Mouse (Mus musculus) CH12.LX (cell line): Measurements from ENCODE around the gene Il6ra. TPM values are rescaled to one million over a fixed set of nuclear protein-coding genes. Genes with fewer than 3 reads are reported as not detected.

Experiments used
- DNase-seq: peaks from one replicate; pipeline ENCODE4 v3.0.0-alpha.2; 2013; ENCODE audit errors: extremely low read depth
- H3K27ac ChIP-seq: 2 replicates; pipeline ENCODE4 v1.5.1; 2012; ENCODE audit warnings: low read depth, mild to moderate bottlenecking, control low read depth, moderate library complexity; ENCODE audit not compliant: insufficient read depth
- H3K27me3 ChIP-seq: replicated peaks from 2 replicates; pipeline ENCODE3; 2012; ENCODE audit warnings: inconsistent platforms
- H3K36me3 ChIP-seq, 2 experiments: replicated peaks in 1 of 2; 2 replicates each; pipeline versions ENCODE3 to v1.6.1; 2012; ENCODE audit warnings: inconsistent platforms in 1 of 2, low read length in 1 of 2, mild to moderate bottlenecking in 1 of 2, mixed read lengths in 1 of 2, moderate library complexity in 1 of 2; ENCODE audit not compliant: control insufficient read depth in 1 of 2, insufficient read depth in 1 of 2
- H3K4me1 ChIP-seq, 2 experiments: 2 replicates each; pipeline ENCODE4 v1.6.1; 2012; ENCODE audit warnings: inconsistent platforms in 1 of 2, moderate library complexity in 1 of 2; ENCODE audit not compliant: insufficient read depth in 2 of 2, control insufficient read depth in 1 of 2
- H3K4me2 ChIP-seq: 2 replicates; pipeline ENCODE4 v1.6.1; 2012; ENCODE audit warnings: low read depth, mild to moderate bottlenecking, control low read depth; ENCODE audit not compliant: poor library complexity, insufficient read depth, severe bottlenecking
- H3K4me3 ChIP-seq, 3 experiments: fragments of 150-350 bp in 1 of 3; sonication (generic) in 1 of 3; replicated peaks in 1 of 3; 2 replicates each; pipeline versions ENCODE3 to v1.5.1; 2011 to 2012; ENCODE audit warnings: low read depth in 2 of 3, low read length in 2 of 3, mild to moderate bottlenecking in 2 of 3, moderate library complexity in 2 of 3, control low read depth in 1 of 3, improper control_type of control experiment in 1 of 3, inconsistent platforms in 1 of 3, mixed read lengths in 1 of 3; ENCODE audit not compliant: poor library complexity in 1 of 3
- H3K79me2 ChIP-seq: replicated peaks from 2 replicates; pipeline ENCODE4 v1.6.1; 2012; ENCODE audit warnings: mild to moderate bottlenecking, moderate library complexity; ENCODE audit not compliant: control insufficient read depth, poor library complexity, insufficient read depth, severe bottlenecking; ENCODE audit errors: extremely low read depth
- H3K9ac ChIP-seq: 2 replicates; pipeline ENCODE4 v1.6.1; 2012; ENCODE audit warnings: low read depth, mild to moderate bottlenecking, control low read depth, moderate library complexity; ENCODE audit not compliant: insufficient read depth
- H3K9me3 ChIP-seq: replicated peaks from 2 replicates; pipeline ENCODE3; 2012; ENCODE audit warnings: low read length, inconsistent platforms, mixed read lengths
- BHLHE40 ChIP-seq: IDR thresholded peaks from 2 replicates; pipeline ENCODE4 v1.6.1; 2011; ENCODE audit warnings: mild to moderate bottlenecking, low read depth, low read length, improper control_type of control experiment
- CHD1 ChIP-seq: IDR thresholded peaks from 2 replicates; pipeline ENCODE4 v1.6.1; 2012; ENCODE audit warnings: low read depth, low read length, improper control_type of control experiment, inconsistent platforms
- CHD2 ChIP-seq: IDR thresholded peaks from 2 replicates; pipeline ENCODE4 v1.6.1; 2011; ENCODE audit warnings: low read length, improper control_type of control experiment
- E2F4 ChIP-seq: IDR thresholded peaks from 2 replicates; pipeline ENCODE4 v1.6.1; 2011; ENCODE audit warnings: low read depth, low read length, improper control_type of control experiment; ENCODE audit not compliant: insufficient replicate concordance
- ELF1 ChIP-seq: IDR thresholded peaks from 2 replicates; pipeline ENCODE4 v1.6.1; 2014; ENCODE audit warnings: low read depth, mild to moderate bottlenecking, inconsistent platforms, low read length, improper control_type of control experiment
- EP300 ChIP-seq: IDR thresholded peaks from 2 replicates; pipeline ENCODE4 v1.6.1; 2011; ENCODE audit warnings: low read length, improper control_type of control experiment
- ETS1 ChIP-seq: conservative IDR thresholded peaks from 2 replicates; pipeline ENCODE4 v1.6.1; 2012; ENCODE audit warnings: low read depth, mild to moderate bottlenecking, inconsistent platforms, low read length, improper control_type of control experiment, moderate library complexity
- IRF4 ChIP-seq: IDR thresholded peaks from 2 replicates; pipeline ENCODE4 v1.6.1; 2014; ENCODE audit warnings: low read depth, mild to moderate bottlenecking, inconsistent platforms, low read length, improper control_type of control experiment
- JUN ChIP-seq: IDR thresholded peaks from 2 replicates; pipeline ENCODE4 v1.6.1; 2011; ENCODE audit warnings: low read depth, mild to moderate bottlenecking, low read length, improper control_type of control experiment, moderate library complexity; ENCODE audit not compliant: insufficient read depth
- JUND ChIP-seq: conservative IDR thresholded peaks from 2 replicates; pipeline ENCODE4 v1.6.1; 2011; ENCODE audit warnings: low read depth, low read length, improper control_type of control experiment
- KAT2A ChIP-seq: IDR thresholded peaks from 2 replicates; pipeline ENCODE4 v1.6.1; 2012; ENCODE audit warnings: low read length, improper control_type of control experiment, inconsistent platforms; ENCODE audit not compliant: insufficient replicate concordance
- MAFK ChIP-seq: IDR thresholded peaks from 2 replicates; pipeline ENCODE4 v1.6.1; 2011; ENCODE audit warnings: low read length, improper control_type of control experiment; ENCODE audit not compliant: insufficient replicate concordance
- MAX ChIP-seq: IDR thresholded peaks from 2 replicates; pipeline ENCODE4 v1.6.1; 2011; ENCODE audit warnings: low read length, improper control_type of control experiment
- MAZ ChIP-seq: IDR thresholded peaks from 2 replicates; pipeline ENCODE4 v1.6.1; 2012; ENCODE audit warnings: low read depth, mild to moderate bottlenecking, inconsistent platforms, low read length, improper control_type of control experiment, moderate library complexity
- MEF2A ChIP-seq: IDR thresholded peaks from 2 replicates; pipeline ENCODE4 v1.6.1; 2014; ENCODE audit warnings: low read depth, mild to moderate bottlenecking, inconsistent platforms, low read length, improper control_type of control experiment, borderline replicate concordance
- MXI1 ChIP-seq: IDR thresholded peaks from 2 replicates; pipeline ENCODE4 v1.6.1; 2011; ENCODE audit warnings: mild to moderate bottlenecking, low read depth, low read length, improper control_type of control experiment
- MYC ChIP-seq: IDR thresholded peaks from 2 replicates; pipeline ENCODE4 v1.6.1; 2011; ENCODE audit warnings: low read depth, mild to moderate bottlenecking, improper control_type of control experiment, low read length
- NELFE ChIP-seq: IDR thresholded peaks from 2 replicates; pipeline ENCODE4 v1.6.1; 2011; ENCODE audit warnings: low read depth, low read length, improper control_type of control experiment
- NRF1 ChIP-seq: IDR thresholded peaks from 2 replicates; pipeline ENCODE4 v1.6.1; 2014; ENCODE audit warnings: low read depth, mild to moderate bottlenecking, inconsistent platforms, low read length, improper control_type of control experiment, moderate library complexity
- PAX5 ChIP-seq: IDR thresholded peaks from 2 replicates; pipeline ENCODE4 v1.6.1; 2012; ENCODE audit warnings: low read length, inconsistent platforms, mixed read lengths
- POLR2A ChIP-seq: IDR thresholded peaks from 2 replicates; pipeline ENCODE4 v1.6.1; 2011; ENCODE audit warnings: low read depth, mild to moderate bottlenecking, improper control_type of control experiment, low read length
- RAD21 ChIP-seq: IDR thresholded peaks from 2 replicates; pipeline ENCODE4 v1.6.1; 2011; ENCODE audit warnings: low read depth, mild to moderate bottlenecking, low read length, improper control_type of control experiment, moderate library complexity
- SIN3A ChIP-seq: IDR thresholded peaks from 2 replicates; pipeline ENCODE4 v1.6.1; 2012; ENCODE audit warnings: low read length, improper control_type of control experiment, inconsistent platforms
- TBP ChIP-seq: conservative IDR thresholded peaks from 2 replicates; pipeline ENCODE4 v1.6.1; 2011; ENCODE audit warnings: low read depth, low read length, improper control_type of control experiment
- TCF12 ChIP-seq: IDR thresholded peaks from 2 replicates; pipeline ENCODE4 v1.6.1; 2014; ENCODE audit warnings: low read depth, mild to moderate bottlenecking, inconsistent platforms, low read length, improper control_type of control experiment
- UBTF ChIP-seq: IDR thresholded peaks from 2 replicates; pipeline ENCODE4 v1.6.1; 2012; ENCODE audit warnings: low read depth, mild to moderate bottlenecking, inconsistent platforms, low read length, improper control_type of control experiment, moderate library complexity
- ZKSCAN1 ChIP-seq: IDR thresholded peaks from 2 replicates; pipeline ENCODE4 v1.6.1; 2012; ENCODE audit warnings: low read depth, inconsistent platforms, low read length, improper control_type of control experiment, borderline replicate concordance
- ZMIZ1 ChIP-seq: IDR thresholded peaks from 2 replicates; pipeline ENCODE4 v1.6.1; 2012; ENCODE audit warnings: low read depth, mild to moderate bottlenecking, inconsistent platforms, low read length, improper control_type of control experiment
- ZNF384 ChIP-seq: IDR thresholded peaks from 2 replicates; pipeline ENCODE4 v1.6.1; 2012; ENCODE audit warnings: low read depth, low read length, improper control_type of control experiment, inconsistent platforms
- dilution Hi-C: fragments of 300-500 bp; cut with MboI; formaldehyde crosslinking; loops from 2 replicates; pipeline ENCODE4 v1.14.3; 2020; ENCODE audit warnings: low sequenced_read_pairs; ENCODE audit not compliant: extremely low pct_unique_long_range_greater_than_20kb, extremely low pct_ligation_motif_present
- in situ Hi-C: fragments of 300-500 bp; cut with MboI; formaldehyde crosslinking; loops from 3 replicates; pipeline ENCODE4 v1.14.3; 2019; ENCODE audit warnings: low sequenced_read_pairs, low pct_ligation_motif_present, low pct_unique_long_range_greater_than_20kb, mixed read lengths
- polyA plus RNA-seq: library from polyadenylated mRNA; unstranded; fragments of >175 nt; gene quantifications from 2 replicates; pipeline ENCODE4 v1.2.1, GENCODE M21; 2012; ENCODE audit warnings: low read depth; ENCODE audit not compliant: insufficient read length
- total RNA-seq, 2 experiments: library from RNA; depleted of rRNA; stranded (reverse); fragments of 300-350 nt in 1 of 2; fragments of >200 nt in 1 of 2; gene quantifications; 2 replicates each; pipeline ENCODE4 v1.2.3; 2012 to 2014

The Il6ra gene
- total and polyA plus RNA-seq, 3 experiments, result 1.4 to 4.8 (median 1.6) TPM

- no peak for TF ChIP-seq MAZ
- TF ChIP-seq, all 38 proteins: peak for 14
Measured at GRCm38 (mm10) chr3:89961436-89961835, 48.4 kb upstream of the Il6ra start (continued).

- peaks cover 24 to 50% of the 10 kb centered on the region in 2 experiments for H3K36me3 ChIP-seq
- H3K9ac ChIP-seq, result peak overlapping the region; percentile 62
- H3K4me2 ChIP-seq, result peak overlapping the region; percentile 98
- peaks cover 28% of the 10 kb centered on the region for H3K79me2 ChIP-seq
- peak overlapping the region; percentile 89 to 95 (median 94) for H3K4me3 ChIP-seq
- H3K4me1 ChIP-seq, result peaks cover 21 to 66% of the 10 kb centered on the region in 2 experiments
- peaks cover 2% of the 10 kb centered on the region for H3K9me3 ChIP-seq
- dilution Hi-C loops (no loop called here), in situ Hi-C loops (loop anchor here (10.0 to 25.0 kb wide), 2 partner anchors 114 to 173 kb away; partner anchors contain the start of gene Tpm3)
- peak; percentile 89 for DNase-seq
- no peaks in the 10 kb centered on the region for H3K27me3 ChIP-seq
- H3K27ac ChIP-seq, result no peak overlapping the region
- TF ChIP-seq NRF1 (peak; percentile 67), EP300 (no peak), SIN3A (peak; percentile 85; the same call in 1 of the 2 replicates), ZKSCAN1 (no peak), ETS1 (no peak), MXI1 (peak; percentile 86), CHD2 (no peak), BHLHE40 (0 out of 2 replicates have a peak, but pooled peaks have one; percentile 16), TCF12 (peak; percentile 41; the same call in 1 of the 2 replicates), POLR2A (peak; percentile 59; the same call in 1 of the 2 replicates), MEF2A (0 out of 2 replicates have a peak, but pooled peaks have one; percentile 14), ELF1 (peak; percentile 43; the same call in 1 of the 2 replicates), NELFE (peak; percentile 61), MAZ (0 out of 2 replicates have a peak, but pooled peaks have one; percentile 42), MAX (peak; percentile 67; the same call in 1 of the 2 replicates), UBTF (0 out of 2 replicates have a peak, but pooled peaks have one; percentile 44), RAD21 (no peak)
Measured at GRCm38 (mm10) chr3:89960469-89960868, 47.5 kb upstream of the Il6ra start.

- dilution Hi-C loops (no loop called here), in situ Hi-C loops (loop anchor here (25.0 kb wide), 1 partner anchor 172 kb away; no protein-coding TSS in a partner anchor)
- peak; percentile 44 for DNase-seq
- no peak overlapping the region for H3K9ac ChIP-seq
- no peaks in the 10 kb centered on the region for H3K27me3 ChIP-seq
- peaks cover 15 to 56% of the 10 kb centered on the region in 2 experiments for H3K4me1 ChIP-seq
- H3K36me3 ChIP-seq, result peaks cover 29 to 48% of the 10 kb centered on the region in 2 experiments
- peaks cover 2% of the 10 kb centered on the region for H3K9me3 ChIP-seq
- H3K27ac ChIP-seq, result no peak overlapping the region
- H3K4me3 ChIP-seq, result peak overlapping the region in 2 of 3 experiments; percentile 89 to 95
- no peak overlapping the region for H3K4me2 ChIP-seq
- H3K79me2 ChIP-seq, result peaks cover 28% of the 10 kb centered on the region
- no peak; the same call in 1 of the 2 replicates for TF ChIP-seq JUND
- no peak for TF ChIP-seq ZMIZ1
- peak; percentile 71 for TF ChIP-seq MYC
- no peak for TF ChIP-seq IRF4
- no peak for TF ChIP-seq CHD2
- no peak for TF ChIP-seq KAT2A
- peak; percentile 77 for TF ChIP-seq JUN
- no peak for TF ChIP-seq MAZ
- no peak for TF ChIP-seq TBP
- peak; percentile 82 for TF ChIP-seq MAX
- TF ChIP-seq ZNF384, result no peak
- peak; percentile 59 for TF ChIP-seq BHLHE40
- no peak for TF ChIP-seq MAFK
- TF ChIP-seq CHD1, result no peak
- peak; percentile 82 for TF ChIP-seq MXI1
- TF ChIP-seq PAX5, result no peak
- no peak for TF ChIP-seq E2F4
- TF ChIP-seq ELF1, result no peak
- no peak for TF ChIP-seq MEF2A
Measured at GRCm38 (mm10) chr3:89959435-89959834, 46.4 kb upstream of the Il6ra start.
